Mouse (Mus musculus) R1 (cell line): ENCODE data around the gene Pth.

Experiments used
- DNase-seq: peaks from one replicate; pipeline ENCODE4 v3.0.0-alpha.2; 2018; ENCODE audit warnings: low read depth, low spot score

Pth gene

DNA sequence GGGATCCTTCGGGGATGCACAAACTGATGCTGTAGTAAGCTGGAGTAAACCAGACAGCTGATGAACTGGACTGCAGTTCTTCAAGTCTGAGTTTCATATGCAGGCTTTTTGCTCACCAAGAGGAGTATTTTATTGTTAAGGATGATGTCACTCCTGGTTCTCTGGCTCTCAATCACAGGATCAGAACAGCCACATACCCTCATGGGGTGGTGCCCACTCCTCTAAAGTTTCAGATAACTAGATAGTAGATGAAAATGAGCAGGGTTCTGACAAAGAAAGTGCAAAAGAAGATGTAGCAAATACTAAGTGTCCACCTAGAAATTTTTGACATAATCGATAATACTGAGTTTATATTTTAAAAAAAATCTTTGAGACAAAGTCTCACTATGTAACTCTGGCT, at the start of gene Pth:
Pth (minus strand) TSS at position 101 of the 400 bp plus-strand sequence.
- no peak for DNase-seq

DNA sequence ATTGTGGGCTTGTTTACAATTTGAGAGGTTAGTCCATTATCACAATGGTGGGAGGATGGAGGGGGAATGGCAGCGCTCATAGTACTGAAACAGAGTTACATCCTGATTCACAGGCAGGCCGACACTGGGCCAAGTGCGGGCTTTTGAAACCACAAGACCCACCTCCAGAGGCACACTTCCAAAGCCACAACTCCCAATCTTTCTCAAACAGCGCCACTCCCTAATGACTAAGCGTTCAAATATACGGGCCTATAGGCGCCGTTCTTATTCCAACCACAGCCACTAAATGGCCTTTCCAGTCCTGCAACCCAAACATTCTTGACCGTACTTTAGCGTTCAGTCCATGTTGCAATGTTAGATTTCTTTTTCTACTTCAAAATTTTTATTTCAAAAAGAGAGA, 47.9 kb upstream of the Pth start:
- peak; percentile 37 for DNase-seq

DNA sequence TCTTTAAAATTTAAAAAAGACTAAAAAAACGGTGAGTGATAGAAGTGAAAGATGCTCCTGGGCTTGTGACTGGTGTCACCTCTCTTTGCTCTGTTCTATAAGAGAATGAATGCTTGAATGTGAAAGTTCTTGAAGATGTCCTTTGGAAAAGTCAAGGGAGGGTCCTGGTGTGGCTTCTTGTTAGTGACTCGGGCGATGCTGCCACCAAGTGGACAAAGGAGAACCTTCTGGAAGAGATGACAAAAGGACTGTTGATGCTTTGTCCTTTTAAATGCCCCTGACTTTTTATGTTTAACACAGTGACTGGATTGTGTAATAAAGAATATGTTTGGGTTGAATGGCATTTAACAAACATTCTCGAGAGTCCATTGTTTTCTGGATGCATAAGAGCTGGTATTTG, 45.9 kb upstream of the Pth start:
- peak; percentile 70 for DNase-seq

GRCm38 (mm10) chr7:113433451-113433850, 45.1 kb upstream of the Pth start:
- no peak for DNase-seq

- DNase-seq = no peak
These were observed 44.5 kb upstream of the Pth start for GRCm38 (mm10) chr7:113432891-113433290.

DNA sequence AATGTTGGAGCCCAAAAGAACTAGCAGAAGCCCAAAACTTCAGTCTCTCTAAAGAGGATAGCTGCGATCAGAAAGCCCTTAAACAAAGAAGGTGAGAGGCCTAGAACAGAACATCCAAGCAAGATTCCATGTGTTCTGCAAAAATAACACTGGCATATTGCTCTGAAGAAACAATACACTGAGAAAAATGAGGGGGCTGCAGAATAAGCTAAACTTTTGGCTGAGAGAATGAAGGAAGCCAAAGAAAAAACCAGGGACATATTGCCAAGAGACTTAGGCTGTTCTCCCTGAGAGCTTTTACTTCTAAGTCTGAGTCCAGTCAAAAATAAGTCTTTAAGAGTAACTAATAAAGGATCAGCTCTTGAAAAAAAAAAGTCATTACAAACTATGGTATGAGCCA, 32.4 kb upstream of the Pth start:
- no peak for DNase-seq

GRCm38 (mm10) chr7:113419070-113419782, 30.9 kb upstream of the Pth start:
- DNase-seq = peak; percentile 15

GRCm38 (mm10) chr7:113416536-113416935, 28.2 kb upstream of the Pth start:
- no peak for DNase-seq

GRCm38 (mm10) chr7:113415256-113415655, 26.9 kb upstream of the Pth start:
- DNase-seq = no peak

DNA sequence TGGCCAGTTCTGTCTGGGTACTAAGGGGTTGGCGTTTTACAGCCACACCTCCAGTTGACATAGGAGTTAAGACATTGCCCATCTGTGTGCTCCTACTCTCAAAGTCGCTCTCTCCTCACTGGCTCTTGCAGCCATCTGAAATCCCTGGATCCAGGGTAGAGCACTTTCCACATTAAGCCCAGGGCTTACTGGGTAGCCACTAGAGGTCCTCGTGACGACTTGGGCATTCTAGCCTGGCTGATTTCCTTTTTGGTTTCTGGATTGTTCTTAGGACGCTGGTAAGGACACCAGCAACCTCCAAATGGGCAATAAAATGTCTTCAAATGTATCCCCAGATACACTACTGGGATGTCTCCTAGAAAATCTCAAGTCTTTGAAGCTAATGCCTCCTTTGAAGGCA, 20.3 kb upstream of the Pth start:
- peak; percentile 18 for DNase-seq

DNA sequence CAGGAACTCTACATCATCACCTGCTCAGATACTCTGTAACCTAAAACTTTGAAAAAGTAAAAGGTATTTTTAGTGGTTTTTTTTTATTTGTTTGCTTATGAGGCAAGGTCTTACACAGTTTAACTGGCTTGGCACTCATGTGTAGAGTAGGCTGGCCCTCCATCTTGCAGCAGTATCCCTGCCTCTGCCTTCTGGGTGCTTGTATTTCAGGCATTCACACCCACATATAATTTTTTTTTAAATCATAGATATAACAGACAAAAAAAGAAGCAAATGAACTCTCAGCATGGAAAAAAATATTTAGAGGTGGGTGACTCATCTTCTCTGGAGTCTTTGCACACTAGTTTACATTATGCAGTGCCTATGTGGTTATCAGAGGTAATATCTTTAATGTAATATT, 9.7 kb upstream of the Pth start:
- DNase-seq = no peak

- no peak for DNase-seq
These were observed 8.3 kb upstream of the Pth start for GRCm38 (mm10) chr7:113396661-113397060.

- DNase-seq = no peak
These were observed 3.2 kb upstream of the Pth start for GRCm38 (mm10) chr7:113391619-113392018.

DNA sequence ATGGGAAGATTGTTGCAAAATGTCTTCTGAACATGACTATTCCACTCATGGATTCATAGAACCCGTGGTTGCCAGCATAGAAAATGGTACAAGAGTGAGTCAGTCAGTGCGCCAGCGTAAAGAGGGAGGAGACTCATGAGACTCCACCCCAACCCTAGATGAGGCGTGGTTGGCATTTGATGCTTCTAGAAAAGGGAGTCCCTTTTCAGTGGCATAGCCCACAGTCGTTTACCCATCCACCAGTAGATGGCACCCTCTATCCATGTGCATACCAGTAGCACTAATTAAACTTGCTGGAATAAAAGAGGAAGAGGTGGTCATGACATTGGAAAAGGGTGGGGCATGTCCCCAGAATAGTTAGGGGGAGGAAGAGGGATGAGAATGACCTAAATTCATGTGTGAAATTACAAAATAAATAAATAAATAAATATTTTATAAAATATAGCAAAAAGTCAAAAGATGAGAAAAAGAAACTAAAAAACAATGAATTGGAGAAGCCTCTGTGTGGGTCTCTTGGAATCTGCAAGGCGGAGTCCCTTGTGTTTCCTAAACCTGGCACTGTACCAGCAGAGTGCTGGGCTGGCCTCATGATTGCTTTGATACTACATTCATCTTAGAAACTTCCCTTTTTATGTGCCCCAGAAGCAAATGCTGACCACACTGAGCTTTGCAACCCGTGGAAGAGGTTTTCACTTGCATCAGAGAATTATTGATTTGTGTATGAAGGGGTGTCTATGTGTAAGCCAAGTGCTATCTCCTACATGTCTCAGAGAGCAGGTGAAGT, 10.3 kb downstream of the Pth start:
- DNase-seq = peak; percentile 96

GRCm38 (mm10) chr7:113372682-113373081, 15.7 kb downstream of the Pth start:
- DNase-seq = no peak

DNA sequence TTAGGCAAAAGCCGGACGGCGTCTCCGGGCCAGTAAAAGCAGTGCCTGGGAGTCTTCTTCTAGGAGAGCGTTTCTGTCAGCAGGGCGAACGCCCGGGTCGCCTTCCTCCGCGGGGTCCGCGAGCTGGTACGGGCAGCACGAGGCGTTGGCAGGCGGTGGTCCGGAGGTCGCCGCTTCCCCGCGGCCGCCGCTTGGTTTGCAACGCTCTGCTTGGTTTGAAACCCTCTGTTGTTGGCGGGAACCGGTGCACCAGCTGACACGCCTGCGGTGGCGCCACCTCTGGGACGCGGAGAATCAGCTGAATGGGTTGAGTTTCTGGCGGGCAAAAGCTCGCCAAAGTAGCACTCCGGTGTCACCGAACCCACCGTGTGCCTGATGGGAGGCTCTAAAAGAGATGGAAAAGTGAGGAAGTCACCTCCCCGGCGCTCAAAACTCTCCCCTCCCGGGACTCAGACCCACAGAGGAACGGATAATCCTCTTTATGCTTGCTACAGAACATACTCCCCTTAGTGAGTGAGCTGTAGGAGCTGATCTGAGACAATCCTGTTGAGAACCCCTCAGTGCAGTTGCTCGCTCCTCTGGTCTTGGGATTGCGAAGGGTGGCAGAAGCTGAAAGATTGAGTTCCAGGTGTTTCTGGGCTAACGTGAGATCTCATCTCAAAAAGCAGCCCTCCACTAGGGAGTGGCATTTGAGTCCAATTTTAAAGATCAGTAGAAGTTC, 18.6 kb downstream of the Pth start:
- DNase-seq = peak; percentile 83

DNA sequence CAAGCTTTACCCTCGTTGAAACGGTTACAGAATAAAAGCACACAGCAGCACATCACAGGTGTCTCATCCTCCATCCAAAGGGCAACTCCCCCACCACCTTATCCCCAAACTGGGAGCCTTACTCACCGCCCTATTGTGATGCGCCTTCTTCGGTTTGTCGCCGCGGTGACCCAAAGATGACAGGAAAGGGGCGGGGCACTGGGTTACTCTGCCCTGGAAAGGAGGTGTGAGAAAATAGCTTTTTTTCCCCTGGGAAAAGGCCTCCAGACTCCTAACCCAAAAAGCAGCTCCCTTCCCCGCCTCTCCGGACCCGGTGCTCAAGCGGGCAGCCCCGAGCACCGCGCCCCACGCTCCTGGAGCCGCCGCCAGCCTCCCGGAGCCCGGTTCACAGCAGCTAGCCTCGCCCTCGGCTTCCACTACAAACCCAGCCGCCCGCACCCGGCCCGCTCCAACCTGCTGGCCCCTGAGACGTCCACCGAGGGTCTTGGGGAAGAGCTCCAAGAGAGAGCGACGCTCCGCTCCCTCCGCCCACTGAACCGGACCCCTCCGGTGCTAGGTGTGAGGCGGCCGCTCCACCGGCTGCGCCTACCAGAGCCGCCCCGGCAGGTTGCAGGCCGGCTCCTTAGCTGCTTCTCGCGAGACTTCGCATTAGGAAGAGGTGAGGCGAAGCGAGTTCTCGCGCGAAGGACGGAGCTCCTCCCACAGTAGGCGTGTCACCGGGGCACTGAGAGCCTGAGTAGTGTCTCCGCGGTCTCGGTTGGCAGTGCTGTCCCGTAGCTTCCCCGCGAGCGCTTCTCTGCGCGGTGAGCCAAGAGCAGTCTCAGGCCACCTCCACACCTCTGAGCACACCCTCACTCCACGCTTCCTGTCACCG, 19.4 kb downstream of the Pth start, which contains the start of gene Btbd10:
Btbd10 (minus strand) TSS at position 647 of the 874 bp plus-strand sequence.
- peak; percentile 99 for DNase-seq

GRCm38 (mm10) chr7:113367440-113367839, 20.9 kb downstream of the Pth start:
- DNase-seq = no peak

DNA sequence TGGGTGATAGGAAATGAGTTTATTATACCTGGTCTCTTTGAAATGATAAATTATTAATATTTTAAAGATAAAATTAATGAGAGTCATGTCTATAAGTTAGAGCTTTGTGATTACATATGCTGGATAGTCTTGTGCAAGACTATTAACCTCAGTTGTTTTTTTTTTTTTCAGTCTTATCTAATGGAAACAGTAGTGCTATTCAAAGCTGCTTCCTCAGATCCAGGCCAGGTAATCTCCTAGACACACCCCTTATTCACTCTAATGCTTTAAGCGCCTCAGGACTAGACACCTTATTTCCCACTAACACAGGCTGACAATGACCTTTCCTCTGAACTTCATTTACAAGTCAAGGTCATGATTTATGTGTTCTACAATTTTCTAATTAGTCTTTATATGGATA, 39.3 kb downstream of the Pth start:
- DNase-seq = no peak

- no peak for DNase-seq
These were observed 40.7 kb downstream of the Pth start for GRCm38 (mm10) chr7:113347694-113348093.

DNA sequence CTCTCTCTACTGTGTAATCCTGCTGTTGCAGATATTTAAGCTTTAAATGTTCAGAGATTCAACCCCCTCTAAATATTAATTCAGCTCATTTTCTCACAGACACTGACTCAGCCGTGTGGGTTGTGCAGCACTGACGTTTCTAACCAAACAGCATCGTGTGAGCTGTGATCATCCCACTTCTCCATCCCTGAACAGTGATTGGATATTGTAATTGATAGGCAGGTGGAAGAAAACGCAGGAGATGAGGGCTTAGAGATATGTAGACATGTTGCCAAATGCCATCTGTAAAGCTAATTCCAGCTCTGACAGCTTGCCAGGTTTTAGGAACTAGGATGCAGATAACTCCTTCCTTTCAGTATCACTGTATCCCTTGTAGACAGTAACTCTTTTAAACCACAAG, 41.1 kb downstream of the Pth start:
- DNase-seq = peak; percentile 8
